Mouse (Mus musculus): ENCODE data around the gene Npnt.

DNA sequence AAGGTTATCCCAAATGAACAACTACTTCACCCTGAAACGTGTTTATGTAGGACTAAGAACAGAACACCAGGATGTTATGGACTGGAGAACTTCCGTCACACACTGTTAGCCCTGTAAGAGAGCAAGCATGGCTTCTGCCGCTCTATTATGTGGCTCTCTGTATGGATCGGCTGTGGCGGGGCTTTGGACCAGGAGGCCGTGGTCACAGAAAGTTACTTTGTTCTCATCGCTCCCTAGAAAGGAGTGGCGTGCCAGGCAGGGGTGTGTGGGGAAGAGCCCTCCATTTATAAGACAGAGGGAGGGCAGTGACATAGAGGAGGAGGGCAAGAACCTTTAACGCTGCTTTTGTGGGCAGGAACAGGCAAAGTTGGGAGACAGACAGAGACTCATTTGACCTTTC lies 46.2 kb upstream of the Npnt start:
- TF ChIP-seq GATA1 (IDR thresholded peaks at IDR 0.05; ENCODE audit: borderline replicate concordance, low read length) (no peak), FLI1 (IDR thresholded peaks at IDR 0.05; ENCODE audit: low read length) (no peak)
